Mouse (Mus musculus): Measurements from ENCODE around the gene Arpc3. TPM values are rescaled to one million over a fixed set of nuclear protein-coding genes. Genes with fewer than 3 reads are reported as not detected.

Arpc3 gene
- polyA plus RNA-seq, 1 experiment from 2014 or later, result 136 TPM

DNA sequence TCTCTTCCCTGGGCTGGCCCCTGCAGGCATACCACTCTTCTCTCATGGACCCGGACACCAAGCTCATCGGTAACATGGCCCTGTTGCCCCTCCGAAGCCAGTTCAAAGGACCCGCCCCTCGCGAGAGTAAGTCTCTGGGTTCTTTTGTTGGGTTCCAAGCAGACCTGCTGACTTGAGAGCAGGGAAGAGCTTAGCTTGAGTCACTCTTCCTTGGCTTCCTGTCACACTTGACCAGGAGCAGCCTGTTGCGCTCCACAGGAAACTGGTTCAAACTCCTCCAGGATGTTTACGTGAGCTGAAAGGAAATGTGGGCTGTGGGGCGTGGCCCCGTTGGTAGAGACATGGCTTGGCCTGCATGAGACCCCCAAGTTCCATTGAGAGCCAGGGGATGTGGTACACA is 5.1 kb downstream of the Arpc3 start:
- 75% methylated on average over 10 of the region's 10 CpGs for WGBS
- no peak overlapping the region for H3K9ac ChIP-seq (ENCODE audit: low read depth, low read length)
- no peaks in the 10 kb centered on the region for H3K9me3 ChIP-seq (replicated peaks; ENCODE audit: low read length)
- TF ChIP-seq CTCF (IDR thresholded peaks at IDR 0.05; ENCODE audit: low read depth), result no peak
- no peak overlapping the region for H3K4me2 ChIP-seq (ENCODE audit: low read length)
- H3K27me3 ChIP-seq (ENCODE audit: insufficient read depth, low read length), result no peaks in the 10 kb centered on the region
- no peak overlapping the region for H3K4me3 ChIP-seq (replicated peaks; ENCODE audit: low read depth, low read length)
- no peaks in the 10 kb centered on the region for H3K4me1 ChIP-seq (replicated peaks; ENCODE audit: insufficient read depth, low read length)
- H3K36me3 ChIP-seq (ENCODE audit: insufficient read depth, low read length), result peaks cover 16% of the 10 kb centered on the region
- DNase-seq (ENCODE audit: low spot score) (peak; percentile 59), ATAC-seq (replicated peaks; ENCODE audit: low FRiP score, low read depth) (no peak; the same call in 1 of the 2 replicates)
- peak overlapping the region; percentile 72 for H3K27ac ChIP-seq

DNA sequence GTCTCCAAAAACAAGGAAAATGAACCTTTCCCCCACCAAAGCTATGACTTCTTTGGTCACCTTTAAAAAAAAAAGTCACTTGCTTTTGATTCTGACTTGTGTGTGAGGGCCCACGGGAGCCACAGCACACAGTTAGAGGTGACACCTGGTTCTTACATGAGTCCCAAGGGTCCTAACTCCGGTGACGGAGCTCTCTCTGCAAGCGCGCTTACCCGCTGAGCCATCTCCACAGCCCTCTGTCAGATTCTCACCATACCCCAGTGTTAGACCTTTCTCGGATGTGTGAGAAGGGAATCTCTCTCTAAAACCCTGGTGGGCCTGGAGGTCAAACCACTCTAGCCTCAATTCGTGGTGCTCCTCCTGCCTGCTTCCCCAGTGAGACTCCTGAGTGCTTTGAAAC is 5.8 kb downstream of the Arpc3 start:
- no peak overlapping the region for H3K9ac ChIP-seq (ENCODE audit: low read depth, low read length)
- H3K4me3 ChIP-seq (replicated peaks; ENCODE audit: low read depth, low read length), result no peak overlapping the region
- TF ChIP-seq CTCF (IDR thresholded peaks at IDR 0.05; ENCODE audit: low read depth), result no peak
- peak overlapping the region; percentile 19; the same call in 1 of the 2 replicates for H3K27ac ChIP-seq
- WGBS, result 85% methylated on average over 8 of the region's 8 CpGs
- H3K4me1 ChIP-seq (replicated peaks; ENCODE audit: insufficient read depth, low read length), result no peaks in the 10 kb centered on the region
- DNase-seq (ENCODE audit: low spot score) (no peak), ATAC-seq (replicated peaks; ENCODE audit: low FRiP score, low read depth) (no peak)
- H3K4me2 ChIP-seq (ENCODE audit: low read length), result no peak overlapping the region
- no peaks in the 10 kb centered on the region for H3K9me3 ChIP-seq (replicated peaks; ENCODE audit: low read length)
- H3K27me3 ChIP-seq (ENCODE audit: insufficient read depth, low read length), result no peaks in the 10 kb centered on the region
- H3K36me3 ChIP-seq (ENCODE audit: insufficient read depth, low read length), result peaks cover 22% of the 10 kb centered on the region

DNA sequence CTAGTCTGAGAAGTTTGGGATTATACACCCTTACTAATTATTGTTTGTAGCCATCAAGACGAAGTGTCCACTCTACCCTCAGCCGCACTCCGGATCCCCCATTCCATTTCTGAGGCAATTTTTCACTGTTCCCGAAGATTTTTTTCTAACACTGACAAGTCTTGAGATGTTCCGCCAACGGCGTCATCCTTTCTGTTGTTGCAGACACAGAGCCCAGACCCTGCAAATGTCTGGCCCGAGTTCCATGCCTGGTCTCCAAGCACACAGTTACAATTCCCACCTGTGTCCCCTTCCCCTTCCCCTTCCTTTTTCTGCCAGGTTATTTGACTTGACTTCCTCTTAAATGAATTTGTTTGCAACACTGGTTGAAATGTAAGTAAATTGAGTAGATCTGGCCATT is 8.2 kb downstream of the Arpc3 start:
- no peak for TF ChIP-seq CTCF (IDR thresholded peaks at IDR 0.05; ENCODE audit: low read depth)
- no peak overlapping the region for H3K4me2 ChIP-seq (ENCODE audit: low read length)
- peaks cover 46% of the 10 kb centered on the region for H3K36me3 ChIP-seq (ENCODE audit: insufficient read depth, low read length)
- WGBS, result 87% methylated on average over 8 of the region's 8 CpGs
- no peak overlapping the region for H3K9ac ChIP-seq (ENCODE audit: low read depth, low read length)
- H3K9me3 ChIP-seq (replicated peaks; ENCODE audit: low read length), result no peaks in the 10 kb centered on the region
- no peak for DNase-seq (ENCODE audit: low spot score)
- no peaks in the 10 kb centered on the region for H3K4me1 ChIP-seq (replicated peaks; ENCODE audit: insufficient read depth, low read length)
- H3K27ac ChIP-seq, result no peak overlapping the region
- ATAC-seq (replicated peaks; ENCODE audit: low FRiP score, low read depth), result no peak
- no peaks in the 10 kb centered on the region for H3K27me3 ChIP-seq (ENCODE audit: insufficient read depth, low read length)
- H3K4me3 ChIP-seq (replicated peaks; ENCODE audit: low read depth, low read length), result no peak overlapping the region

DNA sequence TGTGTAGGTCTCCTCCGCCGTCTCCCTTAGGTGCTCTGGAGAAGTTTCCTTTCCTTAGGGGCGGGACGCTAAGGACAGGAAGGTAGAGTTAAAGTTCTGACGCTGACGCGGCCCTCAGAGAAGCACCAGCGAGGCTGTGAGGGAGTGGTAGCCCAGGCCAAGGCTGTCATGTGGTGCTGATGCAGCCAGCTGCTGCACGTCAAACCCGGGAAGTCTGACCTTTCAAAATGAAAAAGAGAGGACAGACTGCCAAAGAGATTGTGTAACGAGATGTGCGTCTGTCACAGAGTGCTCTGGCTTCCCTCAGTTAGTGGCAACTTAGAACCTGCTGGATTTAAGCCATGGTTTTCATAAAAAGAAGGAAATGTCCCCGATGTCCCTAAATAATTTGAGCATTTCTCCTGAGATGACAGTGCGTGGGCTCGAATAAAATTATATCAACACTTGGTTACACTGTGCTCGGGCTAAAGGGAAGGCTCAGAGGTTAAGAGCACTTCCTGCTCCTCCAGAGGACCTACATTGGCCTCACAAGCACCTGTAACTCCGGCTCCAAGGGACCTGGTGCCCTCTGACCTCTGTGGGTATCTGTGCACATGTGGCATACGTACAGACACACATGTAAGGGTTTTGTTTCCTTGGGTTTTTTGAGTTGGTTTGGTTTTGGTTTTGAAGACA is 9.1 kb downstream of the Arpc3 start:
- WGBS, result 56% methylated on average over 18 of the region's 18 CpGs
- H3K9me3 ChIP-seq (replicated peaks; ENCODE audit: low read length), result no peaks in the 10 kb centered on the region
- no peak for TF ChIP-seq CTCF (IDR thresholded peaks at IDR 0.05; ENCODE audit: low read depth)
- no peaks in the 10 kb centered on the region for H3K4me1 ChIP-seq (replicated peaks; ENCODE audit: insufficient read depth, low read length)
- ATAC-seq (replicated peaks; ENCODE audit: low FRiP score, low read depth) (no peak), DNase-seq (ENCODE audit: low spot score) (peak; percentile 49)
- H3K4me3 ChIP-seq (replicated peaks; ENCODE audit: low read depth, low read length), result no peak overlapping the region
- no peak overlapping the region for H3K9ac ChIP-seq (ENCODE audit: low read depth, low read length)
- no peak overlapping the region for H3K4me2 ChIP-seq (ENCODE audit: low read length)
- no peaks in the 10 kb centered on the region for H3K27me3 ChIP-seq (ENCODE audit: insufficient read depth, low read length)
- H3K36me3 ChIP-seq (ENCODE audit: insufficient read depth, low read length), result peaks cover 55% of the 10 kb centered on the region
- H3K27ac ChIP-seq, result 0 out of 2 replicates have a peak overlapping the region, but pooled peaks have one; percentile 8

DNA sequence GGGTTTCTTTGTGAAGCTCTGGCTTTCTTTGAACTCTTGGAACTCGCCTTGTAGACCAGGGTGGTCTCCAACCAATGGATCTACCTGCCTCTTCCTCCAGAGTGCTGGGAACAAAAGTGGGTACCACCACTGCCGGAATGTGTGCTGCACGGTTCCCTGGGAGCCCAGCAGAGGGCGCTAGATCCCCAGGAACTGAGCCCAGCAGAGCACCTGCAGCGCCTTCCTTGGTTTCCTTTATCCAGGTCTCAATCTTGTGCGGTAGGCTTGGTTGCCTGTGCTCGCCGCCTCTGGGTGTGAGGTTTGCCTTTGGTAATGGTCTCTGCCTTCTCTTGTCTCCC is 9.6 kb downstream of the Arpc3 start:
- peak; percentile 78 for DNase-seq (ENCODE audit: low spot score)
- TF ChIP-seq CTCF (IDR thresholded peaks at IDR 0.05; ENCODE audit: low read depth), result peak; percentile 95
- Histone ChIP-seq H3K27me3 (ENCODE audit: insufficient read depth, low read length) (no peaks in the 10 kb centered on the region), H3K9ac (ENCODE audit: low read depth, low read length) (no peak overlapping the region), H3K4me3 (replicated peaks; ENCODE audit: low read depth, low read length) (no peak overlapping the region), H3K36me3 (ENCODE audit: insufficient read depth, low read length) (peaks cover 60% of the 10 kb centered on the region), H3K4me1 (replicated peaks; ENCODE audit: insufficient read depth, low read length) (no peaks in the 10 kb centered on the region), H3K9me3 (replicated peaks; ENCODE audit: low read length) (no peaks in the 10 kb centered on the region), H3K4me2 (ENCODE audit: low read length) (no peak overlapping the region), H3K27ac (no peak overlapping the region)
- WGBS, result 17% methylated on average over 8 of the region's 8 CpGs
- ATAC-seq (replicated peaks; ENCODE audit: low FRiP score, low read depth), result no peak

DNA sequence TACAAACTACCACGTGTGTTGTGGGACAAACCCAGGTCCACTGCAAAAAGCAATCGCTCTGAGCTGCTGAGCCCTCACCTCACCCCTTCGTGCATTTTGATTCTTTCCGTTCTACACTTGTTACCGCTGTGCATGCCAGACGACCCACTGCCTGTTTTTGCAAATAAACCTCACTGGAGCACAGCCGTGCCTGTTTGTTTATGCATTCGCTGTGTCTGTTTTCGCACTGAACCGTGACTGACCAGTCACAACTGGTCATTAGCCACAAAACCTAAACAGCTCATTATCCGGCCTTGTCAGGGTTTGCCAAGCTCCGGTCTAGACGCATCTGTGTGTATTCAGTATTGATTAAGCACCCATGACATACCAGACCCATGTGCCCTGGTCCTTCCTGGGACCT is 10.5 kb downstream of the Arpc3 start:
- Histone ChIP-seq H3K4me3 (replicated peaks; ENCODE audit: low read depth, low read length) (no peak overlapping the region), H3K27me3 (ENCODE audit: insufficient read depth, low read length) (no peaks in the 10 kb centered on the region), H3K27ac (0 out of 2 replicates have a peak overlapping the region, but pooled peaks have one; percentile 16), H3K9ac (ENCODE audit: low read depth, low read length) (no peak overlapping the region), H3K4me2 (ENCODE audit: low read length) (no peak overlapping the region), H3K36me3 (ENCODE audit: insufficient read depth, low read length) (peaks cover 61% of the 10 kb centered on the region), H3K4me1 (replicated peaks; ENCODE audit: insufficient read depth, low read length) (no peaks in the 10 kb centered on the region), H3K9me3 (replicated peaks; ENCODE audit: low read length) (no peaks in the 10 kb centered on the region)
- TF ChIP-seq CTCF (IDR thresholded peaks at IDR 0.05; ENCODE audit: low read depth), result no peak
- ATAC-seq (replicated peaks; ENCODE audit: low FRiP score, low read depth), result no peak
- WGBS, result 75% methylated on average over 13 of the region's 13 CpGs
- no peak for DNase-seq (ENCODE audit: low spot score)

DNA sequence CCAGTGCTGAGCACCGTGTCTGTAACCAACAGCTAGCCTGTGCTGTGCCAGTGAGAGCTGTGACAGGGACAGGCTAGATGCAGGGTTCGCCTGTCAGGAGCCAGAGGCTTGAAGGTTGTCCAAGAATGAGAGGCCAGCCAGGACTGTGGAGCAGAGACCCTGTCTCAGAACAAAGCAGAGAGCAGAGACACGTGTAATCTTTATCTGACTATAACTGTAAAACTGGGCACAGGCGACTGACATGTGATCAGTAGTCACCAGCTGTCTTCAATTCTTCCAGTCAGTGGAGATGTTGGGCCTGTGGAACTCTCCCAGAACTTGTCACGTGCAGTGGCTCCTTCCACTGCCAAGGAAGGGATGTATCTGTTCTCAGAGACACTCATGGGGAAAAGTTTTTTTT is 11.1 kb downstream of the Arpc3 start:
- Histone ChIP-seq H3K9me3 (replicated peaks; ENCODE audit: low read length) (no peaks in the 10 kb centered on the region), H3K36me3 (ENCODE audit: insufficient read depth, low read length) (peaks cover 62% of the 10 kb centered on the region), H3K4me3 (replicated peaks; ENCODE audit: low read depth, low read length) (no peak overlapping the region), H3K27ac (0 out of 2 replicates have a peak overlapping the region, but pooled peaks have one; percentile 16), H3K4me1 (replicated peaks; ENCODE audit: insufficient read depth, low read length) (no peaks in the 10 kb centered on the region), H3K27me3 (ENCODE audit: insufficient read depth, low read length) (no peaks in the 10 kb centered on the region), H3K9ac (ENCODE audit: low read depth, low read length) (no peak overlapping the region), H3K4me2 (ENCODE audit: low read length) (no peak overlapping the region)
- DNase-seq (ENCODE audit: low spot score) (no peak), ATAC-seq (replicated peaks; ENCODE audit: low FRiP score, low read depth) (no peak)
- no peak for TF ChIP-seq CTCF (IDR thresholded peaks at IDR 0.05; ENCODE audit: low read depth)
- WGBS, result 81% methylated on average over 5 of the region's 5 CpGs
